Mouse (Mus musculus): ENCODE measurements around the gene Ercc1. TPM values are rescaled to one million over a fixed set of nuclear protein-coding genes. Genes with fewer than 3 reads are reported as not detected.

Gene Ercc1
- polyA plus RNA-seq, 1 experiment from 2014 or later, result 96.6 TPM

- H3K9me3 ChIP-seq, result no peaks in the 10 kb centered on the region
- H3K9ac ChIP-seq, result peak overlapping the region; percentile 91; the same call in 1 of the 2 replicates
- no peak for ATAC-seq (ENCODE audit: low FRiP score)
- H3K27ac ChIP-seq, result no peak overlapping the region
- H3K4me2 ChIP-seq, result peak overlapping the region; percentile 82
- H3K4me1 ChIP-seq (replicated peaks), result peaks cover 28% of the 10 kb centered on the region
- H3K4me3 ChIP-seq, result peak overlapping the region; percentile 97; the same call in 1 of the 2 replicates
- WGBS, result 90% methylated on average over 9 of the region's 9 CpGs
- H3K36me3 ChIP-seq, result peaks cover 49% of the 10 kb centered on the region
- no peaks in the 10 kb centered on the region for H3K27me3 ChIP-seq
These were observed 39.1 kb downstream of the Ercc1 start for GRCm38 (mm10) chr7:19383708-19384107.

DNA sequence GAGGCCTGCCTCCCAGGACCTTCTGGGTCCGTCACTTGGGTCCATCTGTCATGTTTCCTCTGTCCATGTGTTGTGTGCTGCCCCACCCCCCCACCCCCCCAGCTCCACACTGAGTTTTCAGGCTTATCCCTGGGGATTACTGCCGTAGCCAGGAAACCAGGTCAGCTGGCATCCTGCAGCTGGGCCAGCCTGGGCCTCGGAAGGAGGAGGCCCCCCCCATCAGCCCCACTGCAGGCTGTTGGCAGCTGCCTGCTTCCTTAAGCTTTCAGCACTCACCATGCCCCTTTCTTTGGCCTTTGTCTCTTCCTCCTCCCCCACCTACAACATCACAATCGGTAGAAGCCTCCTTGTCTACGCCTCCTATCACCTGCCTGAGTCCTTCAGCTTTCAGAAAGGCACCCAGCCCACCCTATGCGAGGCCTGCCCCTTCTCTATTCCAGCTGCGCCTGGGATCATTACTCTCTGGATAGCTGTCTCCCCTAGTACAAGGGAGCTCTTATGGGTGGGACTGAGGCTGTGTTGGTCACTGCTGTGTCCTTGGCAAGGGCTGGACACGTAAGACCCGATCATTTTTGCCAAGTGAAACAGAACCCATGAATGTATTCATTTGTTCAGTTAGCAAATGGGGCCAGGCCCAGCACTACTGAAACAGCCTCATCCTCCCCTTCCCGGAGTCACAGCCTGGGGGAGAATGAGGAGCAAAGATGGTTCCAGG is 44.3 kb downstream of the Ercc1 start:
- H3K36me3 ChIP-seq, result peaks cover 99% of the 10 kb centered on the region
- 58% methylated on average over 9 of the region's 10 CpGs for whole genome bisulfite sequencing
- H3K27ac ChIP-seq, result peak overlapping the region; percentile 78
- no peak overlapping the region for H3K4me3 ChIP-seq
- ATAC-seq (ENCODE audit: low FRiP score), result 0 out of 2 replicates have a peak, but pooled peaks have one; percentile 16
- peak overlapping the region; percentile 29; the same call in 1 of the 2 replicates for H3K9ac ChIP-seq
- H3K4me1 ChIP-seq (replicated peaks), result peaks cover 23% of the 10 kb centered on the region
- H3K9me3 ChIP-seq, result no peaks in the 10 kb centered on the region
- H3K27me3 ChIP-seq, result no peaks in the 10 kb centered on the region
- H3K4me2 ChIP-seq, result no peak overlapping the region

DNA sequence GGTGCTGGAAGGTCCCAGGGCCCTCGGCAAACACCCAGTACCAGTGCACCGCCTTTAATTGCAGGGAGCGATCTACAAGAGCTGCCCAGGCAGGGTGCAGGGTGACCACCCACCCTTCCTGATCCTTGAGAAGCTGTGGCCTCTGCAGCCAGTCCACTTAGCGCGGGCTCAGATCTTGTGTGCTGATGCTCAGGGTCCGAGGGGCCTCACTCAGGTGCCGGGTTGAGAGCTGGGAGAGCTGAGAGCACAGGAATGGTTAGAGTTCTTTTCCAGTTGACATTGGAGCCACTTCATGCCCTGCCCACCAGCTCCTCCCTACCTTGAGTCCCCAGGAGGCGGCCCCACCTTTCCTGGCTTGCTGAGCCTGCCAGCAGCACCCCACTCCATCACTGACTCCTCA is 49.9 kb downstream of the Ercc1 start:
- H3K4me3 ChIP-seq, result no peak overlapping the region
- no peaks in the 10 kb centered on the region for H3K9me3 ChIP-seq
- H3K9ac ChIP-seq, result no peak overlapping the region
- no peak for ATAC-seq (ENCODE audit: low FRiP score)
- H3K4me1 ChIP-seq (replicated peaks), result peaks cover 7% of the 10 kb centered on the region
- H3K4me2 ChIP-seq, result no peak overlapping the region
- peaks cover 65% of the 10 kb centered on the region for H3K36me3 ChIP-seq
- 91% methylated on average over 8 of the region's 8 CpGs for WGBS
- no peak overlapping the region for H3K27ac ChIP-seq
- peaks cover 8% of the 10 kb centered on the region for H3K27me3 ChIP-seq

DNA sequence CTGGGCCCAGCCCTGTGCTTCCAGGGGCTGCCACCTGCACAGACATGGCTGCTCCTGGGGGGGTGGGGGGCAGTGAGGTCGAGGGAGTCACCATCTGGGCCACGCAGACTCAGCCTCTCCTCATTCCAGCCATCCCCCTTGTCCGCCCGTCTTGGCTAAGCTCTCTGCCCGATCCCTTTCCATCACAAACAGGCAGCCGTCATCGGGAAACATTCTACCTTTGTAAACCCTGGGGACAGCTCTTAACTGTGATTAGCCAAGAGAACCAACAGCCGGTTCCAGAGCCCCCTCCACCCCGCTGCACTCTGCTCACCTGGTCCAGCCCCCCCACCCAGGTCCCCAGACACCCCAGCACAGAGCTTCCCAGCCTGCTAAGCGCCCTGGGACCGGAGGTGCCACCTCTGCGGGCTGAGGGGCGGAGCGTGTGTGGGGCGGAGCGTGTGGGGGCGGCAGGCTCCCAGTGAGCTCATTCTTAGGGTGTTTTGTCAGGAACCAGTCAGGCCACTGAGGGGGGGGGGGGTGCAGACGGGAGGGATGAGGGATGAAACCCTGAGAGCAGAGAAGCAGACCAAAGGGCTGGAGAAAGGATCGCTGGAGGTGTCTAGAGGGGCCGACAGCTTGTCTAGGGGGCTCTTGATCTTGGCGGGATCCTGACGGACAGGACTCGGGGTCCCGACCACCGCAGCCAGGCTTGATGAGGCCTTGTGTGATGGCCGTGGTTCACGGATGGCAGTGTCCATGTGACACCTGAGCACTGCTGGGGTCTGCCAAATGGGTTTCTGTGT is 55.1 kb downstream of the Ercc1 start:
- WGBS, result 3% methylated on average over 27 of the region's 27 CpGs
- 0 out of 2 replicates have a peak, but pooled peaks have one; percentile 8 for ATAC-seq (ENCODE audit: low FRiP score)
- Histone ChIP-seq H3K4me1 (replicated peaks) (peaks cover 19% of the 10 kb centered on the region), H3K27me3 (peaks cover 60% of the 10 kb centered on the region), H3K36me3 (peaks cover 13% of the 10 kb centered on the region), H3K4me3 (peak overlapping the region; percentile 19), H3K9ac (peak overlapping the region; percentile 58; the same call in 1 of the 2 replicates), H3K4me2 (peak overlapping the region; percentile 47), H3K9me3 (peaks cover 5% of the 10 kb centered on the region; the same call in 1 of the 2 replicates), H3K27ac (no peak overlapping the region)

DNA sequence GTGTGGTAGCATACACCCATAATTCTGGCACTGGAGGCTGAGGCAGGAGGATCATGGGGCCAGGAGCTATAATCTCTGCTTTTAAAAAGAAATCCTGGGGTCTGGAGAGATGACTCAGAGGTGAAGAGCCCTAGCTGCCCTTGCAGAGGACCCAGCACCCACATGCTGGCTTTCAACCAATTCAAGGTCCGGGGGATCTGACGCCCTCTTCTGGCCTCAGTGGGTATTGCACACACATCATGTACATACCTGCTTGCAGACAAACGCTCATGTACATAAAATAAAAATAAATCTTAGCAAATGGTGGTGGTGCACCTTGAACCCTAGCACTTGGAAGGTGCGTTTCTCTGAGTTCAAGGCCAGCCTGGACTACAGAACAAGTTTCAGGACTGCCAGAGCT is 56.4 kb downstream of the Ercc1 start:
- Histone ChIP-seq H3K4me3 (no peak overlapping the region), H3K27ac (no peak overlapping the region), H3K4me2 (no peak overlapping the region), H3K9ac (no peak overlapping the region), H3K9me3 (peaks cover 5% of the 10 kb centered on the region; the same call in 1 of the 2 replicates), H3K27me3 (peaks cover 71% of the 10 kb centered on the region), H3K36me3 (peaks cover under 1% of the 10 kb centered on the region; the same call in 1 of the 2 replicates), H3K4me1 (replicated peaks) (peaks cover 19% of the 10 kb centered on the region)
- WGBS, result 86% methylated on average over 4 of the region's 4 CpGs
- no peak for ATAC-seq (ENCODE audit: low FRiP score)

- Histone ChIP-seq H3K4me3 (no peak overlapping the region), H3K9ac (no peak overlapping the region), H3K36me3 (no peaks in the 10 kb centered on the region), H3K27me3 (peaks cover 83% of the 10 kb centered on the region), H3K9me3 (peaks cover 5% of the 10 kb centered on the region; the same call in 1 of the 2 replicates), H3K4me1 (replicated peaks) (peaks cover 19% of the 10 kb centered on the region), H3K4me2 (no peak overlapping the region), H3K27ac (no peak overlapping the region)
- ATAC-seq (ENCODE audit: low FRiP score), result no peak
- WGBS, result 68% methylated on average over 9 of the region's 9 CpGs
These were observed 58.0 kb downstream of the Ercc1 start for GRCm38 (mm10) chr7:19402535-19403112.

GRCm38 (mm10) chr7:19403731-19404296 is 59.2 kb downstream of the Ercc1 start, which contains the start of gene Klc3:
Gene Klc3, minus strand, starts transcription at chr7:19404104.
- H3K4me1 ChIP-seq (replicated peaks), result peaks cover 19% of the 10 kb centered on the region
- H3K27me3 ChIP-seq, result peaks cover 82% of the 10 kb centered on the region
- H3K4me3 ChIP-seq, result peak within 1 kb of the TSS; percentile 52
- WGBS, result under 1% methylated on average over 59 of the region's 62 CpGs
- ATAC-seq (ENCODE audit: low FRiP score), result 0 out of 2 replicates have a peak, but pooled peaks have one; percentile 34
- peak within 1 kb of the TSS; percentile 92 for H3K4me2 ChIP-seq
- peak within 1 kb of the TSS; percentile 72 for H3K9ac ChIP-seq
- peaks cover 5% of the 10 kb centered on the region; the same call in 1 of the 2 replicates for H3K9me3 ChIP-seq
- no peaks in the 10 kb centered on the region for H3K36me3 ChIP-seq
- H3K27ac ChIP-seq, result no peak within 1 kb of the TSS

- WGBS, result 55% methylated on average over 7 of the region's 7 CpGs
- no peaks in the 10 kb centered on the region for H3K36me3 ChIP-seq
- peak within 1 kb of the TSS; percentile 92 for H3K4me2 ChIP-seq
- H3K9me3 ChIP-seq, result peaks cover 5% of the 10 kb centered on the region; the same call in 1 of the 2 replicates
- no peak for ATAC-seq (ENCODE audit: low FRiP score)
- H3K4me1 ChIP-seq (replicated peaks), result peaks cover 16% of the 10 kb centered on the region
- H3K27ac ChIP-seq, result no peak within 1 kb of the TSS
- peaks cover 79% of the 10 kb centered on the region for H3K27me3 ChIP-seq
- peak within 1 kb of the TSS; percentile 72 for H3K9ac ChIP-seq
- peak within 1 kb of the TSS; percentile 52 for H3K4me3 ChIP-seq
These were observed 59.9 kb downstream of the Ercc1 start, which contains the start of gene Ckm for GRCm38 (mm10) chr7:19404476-19404875. Gene Ckm, plus strand, starts transcription at chr7:19404776.

DNA sequence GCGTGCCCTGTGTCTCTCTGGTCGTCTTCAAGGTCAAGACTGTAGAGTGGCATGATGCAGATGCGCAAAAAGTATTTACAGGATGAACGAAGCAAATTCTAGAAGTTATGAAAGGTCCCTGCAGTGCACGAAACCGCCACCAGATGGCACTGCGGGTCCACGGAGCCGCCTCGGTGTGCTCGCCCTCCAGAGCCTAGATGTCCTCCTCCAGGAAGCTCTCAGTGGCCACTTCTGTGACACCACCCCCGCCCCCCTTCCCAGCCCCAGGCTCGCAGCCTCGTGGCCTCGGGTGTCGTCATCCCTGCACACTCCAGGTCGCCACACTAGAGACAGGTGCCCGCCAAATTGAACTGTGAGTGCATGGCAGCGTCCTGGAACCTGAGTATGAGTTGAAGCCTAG is 60.8 kb downstream of the Ercc1 start:
- no peaks in the 10 kb centered on the region for H3K36me3 ChIP-seq
- 4% methylated on average over 19 of the region's 19 CpGs for WGBS
- H3K4me3 ChIP-seq, result no peak overlapping the region
- H3K9ac ChIP-seq, result no peak overlapping the region
- H3K4me2 ChIP-seq, result 0 out of 2 replicates have a peak overlapping the region, but pooled peaks have one; percentile 21
- peaks cover 71% of the 10 kb centered on the region for H3K27me3 ChIP-seq
- peaks cover 5% of the 10 kb centered on the region; the same call in 1 of the 2 replicates for H3K9me3 ChIP-seq
- peak; percentile 78 for ATAC-seq (ENCODE audit: low FRiP score)
- H3K27ac ChIP-seq, result no peak overlapping the region
- H3K4me1 ChIP-seq (replicated peaks), result peaks cover 11% of the 10 kb centered on the region
